Mouse (Mus musculus) brown adipose tissue, adult 24 weeks (tissue): ENCODE results near the gene Slit2. TPM values are rescaled to one million over a fixed set of nuclear protein-coding genes. Genes with fewer than 3 reads are reported as not detected.

ENCODE experiments used
- H3K27ac ChIP-seq: fragments of 200-500 bp; replicated peaks from 2 replicates; pipeline ENCODE4 v1.5.1; 2012; ENCODE audit warnings: low read depth, mild to moderate bottlenecking, low read length
- H3K4me1 ChIP-seq: fragments of 200-500 bp; 2 replicates; pipeline ENCODE4 v1.6.1; 2012; ENCODE audit warnings: low read length, mixed read lengths; ENCODE audit not compliant: control insufficient read depth, insufficient read depth, insufficient read length
- H3K4me3 ChIP-seq: fragments of 200-500 bp; 2 replicates; pipeline ENCODE4 v1.5.1; 2012; ENCODE audit warnings: low read depth, mild to moderate bottlenecking, low read length, moderate library complexity; ENCODE audit not compliant: insufficient read depth
- polyA plus RNA-seq: library from polyadenylated mRNA; stranded (reverse); fragments of >200 nt; gene quantifications from 2 replicates; pipeline ENCODE4 v1.2.4, GENCODE M21; 2012; ENCODE audit not compliant: missing spikeins, insufficient read depth, insufficient read length

The Slit2 gene
- polyA plus RNA-seq, 1 experiment: not detected

- Histone ChIP-seq H3K27ac (no peak overlapping the region), H3K4me3 (no peak overlapping the region), H3K4me1 (no peaks in the 10 kb centered on the region)
These were observed 362.4 kb downstream of the Slit2 start for GRCm38 (mm10) chr5:48345095-48345982.

- Histone ChIP-seq H3K4me3 (no peak overlapping the region), H3K27ac (no peak overlapping the region), H3K4me1 (no peaks in the 10 kb centered on the region)
These were observed 363.2 kb downstream of the Slit2 start for GRCm38 (mm10) chr5:48345983-48346648.

GRCm38 (mm10) chr5:48349309-48349708, 366.4 kb downstream of the Slit2 start:
- no peaks in the 10 kb centered on the region for H3K4me1 ChIP-seq
- H3K4me3 ChIP-seq: no peak overlapping the region
- no peak overlapping the region for H3K27ac ChIP-seq
